Mouse (Mus musculus): ENCODE measurements around the gene Ms4a4c. TPM values are rescaled to one million over a fixed set of nuclear protein-coding genes. Genes with fewer than 3 reads are reported as not detected.

Ms4a4c gene
- 0.71 TPM for polyA plus RNA-seq (2014; fragmentation: Illumina TruSeq; extraction: RNeasy Lipid Tissue Mini Kit (QIAGEN cat#74804); ENCODE audit: low read depth, low replicate concordance)

GRCm38 (mm10) chr19:11404527-11404926, at the start of gene Ms4a4c:
Ms4a4c (plus strand) TSS chr19:11404770.

GRCm38 (mm10) chr19:11375273-11375672, 29.3 kb upstream of the Ms4a4c start, which contains the start of gene Ms4a4a:
Ms4a4a (plus strand) TSS chr19:11375523.

GRCm38 (mm10) chr19:11443338-11443737, 38.8 kb downstream of the Ms4a4c start, which contains the start of gene Ms4a4b:
Ms4a4b (plus strand) TSS chr19:11443553.

GRCm38 (mm10) chr19:11469215-11469614, 64.6 kb downstream of the Ms4a4c start, which contains the start of gene Ms4a6c:
Ms4a6c (plus strand) TSS chr19:11469366.

Other genes with a start within 250 kb of the Ms4a4c start
- gene 1700025F22Rik, start 239.4 kb upstream of the Ms4a4c start, polyA plus RNA-seq (2014; fragmentation: Illumina TruSeq; extraction: RNeasy Lipid Tissue Mini Kit (QIAGEN cat#74804); ENCODE audit: low read depth, low replicate concordance), result not detected
- not detected for gene Ms4a13, start 208.0 kb upstream of the Ms4a4c start, polyA plus RNA-seq (2014; fragmentation: Illumina TruSeq; extraction: RNeasy Lipid Tissue Mini Kit (QIAGEN cat#74804); ENCODE audit: low read depth, low replicate concordance)
- gene Ms4a12, start 172.3 kb upstream of the Ms4a4c start, polyA plus RNA-seq (2014; fragmentation: Illumina TruSeq; extraction: RNeasy Lipid Tissue Mini Kit (QIAGEN cat#74804); ENCODE audit: low read depth, low replicate concordance), result not detected
- gene Ms4a1, start 138.5 kb upstream of the Ms4a4c start, polyA plus RNA-seq (2014; fragmentation: Illumina TruSeq; extraction: RNeasy Lipid Tissue Mini Kit (QIAGEN cat#74804); ENCODE audit: low read depth, low replicate concordance), result 0.50 TPM
- not detected for gene Ms4a5, start 120.9 kb upstream of the Ms4a4c start, polyA plus RNA-seq (2014; fragmentation: Illumina TruSeq; extraction: RNeasy Lipid Tissue Mini Kit (QIAGEN cat#74804); ENCODE audit: low read depth, low replicate concordance)
- 0.31 TPM for gene Ms4a14, start 90.3 kb upstream of the Ms4a4c start, polyA plus RNA-seq (2014; fragmentation: Illumina TruSeq; extraction: RNeasy Lipid Tissue Mini Kit (QIAGEN cat#74804); ENCODE audit: low read depth, low replicate concordance)
- gene Ms4a7, start 68.6 kb upstream of the Ms4a4c start, polyA plus RNA-seq (2014; fragmentation: Illumina TruSeq; extraction: RNeasy Lipid Tissue Mini Kit (QIAGEN cat#74804); ENCODE audit: low read depth, low replicate concordance), result 4.3 TPM
- 3.3 TPM for gene Ms4a4a, start 29.2 kb upstream of the Ms4a4c start, polyA plus RNA-seq (2014; fragmentation: Illumina TruSeq; extraction: RNeasy Lipid Tissue Mini Kit (QIAGEN cat#74804); ENCODE audit: low read depth, low replicate concordance)
- 0.76 TPM for gene Ms4a4b, start 38.8 kb downstream of the Ms4a4c start, polyA plus RNA-seq (2014; fragmentation: Illumina TruSeq; extraction: RNeasy Lipid Tissue Mini Kit (QIAGEN cat#74804); ENCODE audit: low read depth, low replicate concordance)
- gene Ms4a6c, start 64.6 kb downstream of the Ms4a4c start, polyA plus RNA-seq (2014; fragmentation: Illumina TruSeq; extraction: RNeasy Lipid Tissue Mini Kit (QIAGEN cat#74804); ENCODE audit: low read depth, low replicate concordance), result 7.1 TPM
- gene Gm8369, start 81.2 kb downstream of the Ms4a4c start, polyA plus RNA-seq (2014; fragmentation: Illumina TruSeq; extraction: RNeasy Lipid Tissue Mini Kit (QIAGEN cat#74804); ENCODE audit: low read depth, low replicate concordance), result not detected
- gene Ms4a6b, start 111.7 kb downstream of the Ms4a4c start, polyA plus RNA-seq (2014; fragmentation: Illumina TruSeq; extraction: RNeasy Lipid Tissue Mini Kit (QIAGEN cat#74804); ENCODE audit: low read depth, low replicate concordance), result 4.7 TPM
- gene Ms4a4d, start 132.0 kb downstream of the Ms4a4c start, polyA plus RNA-seq (2014; fragmentation: Illumina TruSeq; extraction: RNeasy Lipid Tissue Mini Kit (QIAGEN cat#74804); ENCODE audit: low read depth, low replicate concordance), result 17.2 TPM
- 4.2 TPM for gene Ms4a6d, start 200.1 kb downstream of the Ms4a4c start, polyA plus RNA-seq (2014; fragmentation: Illumina TruSeq; extraction: RNeasy Lipid Tissue Mini Kit (QIAGEN cat#74804); ENCODE audit: low read depth, low replicate concordance)
- gene Ms4a2, start 218.9 kb downstream of the Ms4a4c start, polyA plus RNA-seq (2014; fragmentation: Illumina TruSeq; extraction: RNeasy Lipid Tissue Mini Kit (QIAGEN cat#74804); ENCODE audit: low read depth, low replicate concordance), result not detected
- gene Ms4a3, start 236.1 kb downstream of the Ms4a4c start, polyA plus RNA-seq (2014; fragmentation: Illumina TruSeq; extraction: RNeasy Lipid Tissue Mini Kit (QIAGEN cat#74804); ENCODE audit: low read depth, low replicate concordance), result not detected

Measured in heart, adult 10 weeks (tissue).